Mouse (Mus musculus) thymus, adult 2 months (tissue): ENCODE measurements around the gene Mrps5.

Source experiments
- CTCF ChIP-seq: fragments of 200-500 bp; IDR thresholded peaks from 2 replicates; pipeline ENCODE4 v1.5.1; 2012; ENCODE audit warnings: mild to moderate bottlenecking, control low read depth, low read length, moderate library complexity, borderline replicate concordance; ENCODE audit not compliant: control insufficient read depth, poor library complexity, insufficient read depth; ENCODE audit errors: extremely low read depth
- POLR2A ChIP-seq: fragments of 200-500 bp; IDR thresholded peaks from 2 replicates; pipeline ENCODE4 v1.6.1; 2012; ENCODE audit warnings: mild to moderate bottlenecking, low read length, control low read depth, moderate library complexity; ENCODE audit not compliant: control insufficient read depth, poor library complexity, insufficient read depth; ENCODE audit errors: extremely low read depth

GRCm38 (mm10) chr2:127638973-127639372 is 52.0 kb downstream of the Mrps5 start:
- no peak for TF ChIP-seq CTCF
- no peak for TF ChIP-seq POLR2A
